Mouse (Mus musculus) CD4-positive helper T cell, adult 2 months (primary cell): Measurements from ENCODE around the gene Alcam.

Experiments
- DNase-seq: peaks from one replicate; pipeline ENCODE4 v3.0.0-alpha.2; 2012; ENCODE audit warnings: low read depth, missing footprints, low spot score

Gene Alcam

GRCm38 (mm10) chr16:52443055-52443454 lies 10.8 kb downstream of the Alcam start:
- DNase-seq, result no peak

- no peak for DNase-seq
Observed at GRCm38 (mm10) chr16:52439600-52439999, 14.3 kb downstream of the Alcam start.

- DNase-seq, result no peak
Observed at GRCm38 (mm10) chr16:52439007-52439406, 14.9 kb downstream of the Alcam start.

GRCm38 (mm10) chr16:52438216-52438904 lies 15.5 kb downstream of the Alcam start:
- DNase-seq, result no peak

- no peak for DNase-seq
Observed at GRCm38 (mm10) chr16:52433189-52433588, 20.7 kb downstream of the Alcam start.

- no peak for DNase-seq
Observed at GRCm38 (mm10) chr16:52432072-52432471, 21.8 kb downstream of the Alcam start.

GRCm38 (mm10) chr16:52431590-52431989 lies 22.3 kb downstream of the Alcam start:
- no peak for DNase-seq

GRCm38 (mm10) chr16:52430073-52430472 lies 23.8 kb downstream of the Alcam start:
- no peak for DNase-seq

GRCm38 (mm10) chr16:52429661-52430060 lies 24.2 kb downstream of the Alcam start:
- no peak for DNase-seq

GRCm38 (mm10) chr16:52428505-52428904 lies 25.4 kb downstream of the Alcam start:
- no peak for DNase-seq

GRCm38 (mm10) chr16:52418568-52419158 lies 35.2 kb downstream of the Alcam start:
- peak; percentile 17 for DNase-seq

- DNase-seq, result no peak
Observed at GRCm38 (mm10) chr16:52417982-52418381, 35.9 kb downstream of the Alcam start.

- DNase-seq, result no peak
Observed at GRCm38 (mm10) chr16:52417146-52417545, 36.7 kb downstream of the Alcam start.

GRCm38 (mm10) chr16:52413714-52414113 lies 40.2 kb downstream of the Alcam start:
- no peak for DNase-seq

GRCm38 (mm10) chr16:52406072-52406471 lies 47.8 kb downstream of the Alcam start:
- DNase-seq, result no peak

GRCm38 (mm10) chr16:52405272-52405671 lies 48.6 kb downstream of the Alcam start:
- DNase-seq, result no peak

GRCm38 (mm10) chr16:52399112-52399511 lies 54.8 kb downstream of the Alcam start:
- no peak for DNase-seq

GRCm38 (mm10) chr16:52386781-52387300 lies 67.0 kb downstream of the Alcam start:
- no peak for DNase-seq

- no peak for DNase-seq
Observed at GRCm38 (mm10) chr16:52383456-52384185, 70.3 kb downstream of the Alcam start.

GRCm38 (mm10) chr16:52378811-52379597 lies 74.9 kb downstream of the Alcam start:
- no peak for DNase-seq

GRCm38 (mm10) chr16:52376827-52377226 lies 77.0 kb downstream of the Alcam start:
- DNase-seq, result no peak

GRCm38 (mm10) chr16:52371956-52372355 lies 81.9 kb downstream of the Alcam start:
- no peak for DNase-seq
